Mouse (Mus musculus) left cerebral cortex, adult 2 months (tissue): Measurements from ENCODE around the gene F3. TPM values are rescaled to one million over a fixed set of nuclear protein-coding genes. Genes with fewer than 3 reads are reported as not detected.
A peak's percentile ranks its signal among the peaks of the same experiment; 100 is the strongest.
"Not testable (repeated sequence)": the region's sequence is repeated elsewhere in the genome, so short reads cannot be mapped to it uniquely, and the experiment has no call there.

Experiments
- DNase-seq, 2 experiments: peaks; one replicate each; pipeline ENCODE4 v3.0.0; 2021 to 2022; ENCODE audit warnings: low spot score in 2 of 2, mixed read lengths in 1 of 2; ENCODE audit errors: extremely low spot score in 1 of 2
- H3K27ac ChIP-seq: fragments of 200-600 bp; 2 replicates; pipeline ENCODE4 v1.8.1; 2022
- H3K4me3 ChIP-seq: fragments of 200-600 bp; 2 replicates; pipeline ENCODE4 v1.8.1; 2022
- CTCF ChIP-seq: fragments of 200-600 bp; IDR thresholded peaks from 2 replicates; pipeline ENCODE4 v1.8.1; 2022; ENCODE audit warnings: antibody characterized with exemption, mild to moderate bottlenecking, moderate library complexity
- intact Hi-C: fragments of 180-260 bp; cut with DNase I; formaldehyde crosslinking; loops from one replicate; pipeline ENCODE4 v1.15.1; 2025
- total RNA-seq, 2 experiments: library from RNA; stranded (reverse); gene quantifications; 2 replicates each; pipeline ENCODE4 v1.2.3; 2021

Gene F3
- total RNA-seq, 2 experiments from 2014 or later, result 49.4 to 61.8 TPM

DNA sequence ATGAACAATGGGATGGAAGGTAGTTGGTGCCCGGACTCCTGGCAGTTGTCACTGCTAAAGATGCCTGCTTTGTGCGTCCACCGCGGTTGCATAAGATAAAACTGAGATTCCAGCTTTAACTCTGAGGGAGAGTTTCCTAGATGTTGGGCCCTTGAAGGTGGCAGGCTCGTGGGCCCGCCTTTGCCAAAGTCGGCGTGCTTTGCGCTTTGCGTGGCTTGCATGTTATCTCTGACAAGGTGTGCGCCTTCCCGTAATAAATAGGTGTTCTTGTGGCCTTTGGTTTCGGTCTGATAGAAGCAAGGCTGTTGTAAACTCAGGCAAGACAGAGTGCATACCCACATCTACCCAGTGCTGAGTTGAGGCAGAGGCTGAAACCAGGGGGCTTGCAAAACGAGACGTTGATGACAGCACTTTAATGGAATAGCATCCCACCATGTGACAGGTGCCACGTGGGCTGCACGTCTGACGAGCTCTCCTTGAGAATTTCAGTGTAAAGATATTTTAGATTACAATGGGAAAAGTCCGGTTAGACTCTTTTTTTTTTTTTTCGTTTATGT lies 709 bp downstream of the F3 start:
- peak overlapping the region; percentile 88 for H3K27ac ChIP-seq
- DNase-seq, result peak in 1 of 2 experiments; percentile 39
- intact Hi-C loops, result loop anchor here (1.0 to 10.0 kb wide), 2 partner anchors 88 to 419 kb away; no protein-coding TSS in a partner anchor
- no peak for TF ChIP-seq CTCF
- peak overlapping the region; percentile 79 for H3K4me3 ChIP-seq

DNA sequence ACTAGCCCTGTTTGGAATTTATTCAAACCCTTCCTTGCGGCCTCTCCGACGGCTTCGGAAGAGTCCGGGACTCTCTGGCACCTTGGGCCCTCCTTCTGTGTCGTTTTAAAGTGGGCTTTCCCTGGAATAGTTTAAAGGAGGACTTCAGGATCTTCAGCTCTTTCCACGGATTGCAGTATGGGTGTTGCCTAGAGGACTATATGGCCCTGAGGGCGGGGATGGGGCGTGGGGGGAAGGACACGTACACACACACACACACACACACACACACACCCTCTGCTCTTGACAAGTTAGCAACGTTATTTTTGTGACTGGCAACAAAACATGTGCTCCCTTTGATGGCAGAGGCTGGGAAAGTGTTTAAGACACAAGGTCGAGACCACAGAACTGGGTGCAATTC lies 1.2 kb downstream of the F3 start:
- intact Hi-C loops, result loop anchor here (10.0 kb wide), 1 partner anchor 420 kb away; no protein-coding TSS in a partner anchor
- Histone ChIP-seq H3K27ac (no peak overlapping the region), H3K4me3 (peak overlapping the region; percentile 79)
- no peak for TF ChIP-seq CTCF
- no peak for DNase-seq

DNA sequence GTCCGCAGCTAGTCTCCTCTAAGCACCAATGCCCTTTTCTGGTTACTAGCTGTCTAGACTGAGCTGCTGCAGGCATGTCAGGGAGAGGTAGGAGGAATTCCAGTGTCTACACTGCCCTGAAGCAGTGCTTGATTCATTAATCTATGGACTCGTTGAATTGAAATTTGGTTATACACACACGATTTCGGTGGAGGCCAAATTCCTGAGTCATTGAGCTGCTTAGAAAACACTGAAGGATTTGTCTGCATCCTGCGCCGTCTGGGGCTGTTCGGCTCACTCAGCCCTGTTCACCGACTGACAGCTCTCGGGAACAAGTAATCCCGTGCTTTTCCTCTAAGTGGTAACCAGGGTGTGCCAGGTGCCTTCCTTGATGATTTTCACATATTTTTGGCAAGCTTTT lies 2.3 kb downstream of the F3 start:
- Histone ChIP-seq H3K4me3 (peak overlapping the region; percentile 26), H3K27ac (peak overlapping the region; percentile 6; the same call in 1 of the 2 replicates)
- no peak for TF ChIP-seq CTCF
- DNase-seq, result no peak
- intact Hi-C loops, result loop anchor here (10.0 kb wide), 1 partner anchor 421 kb away; no protein-coding TSS in a partner anchor

DNA sequence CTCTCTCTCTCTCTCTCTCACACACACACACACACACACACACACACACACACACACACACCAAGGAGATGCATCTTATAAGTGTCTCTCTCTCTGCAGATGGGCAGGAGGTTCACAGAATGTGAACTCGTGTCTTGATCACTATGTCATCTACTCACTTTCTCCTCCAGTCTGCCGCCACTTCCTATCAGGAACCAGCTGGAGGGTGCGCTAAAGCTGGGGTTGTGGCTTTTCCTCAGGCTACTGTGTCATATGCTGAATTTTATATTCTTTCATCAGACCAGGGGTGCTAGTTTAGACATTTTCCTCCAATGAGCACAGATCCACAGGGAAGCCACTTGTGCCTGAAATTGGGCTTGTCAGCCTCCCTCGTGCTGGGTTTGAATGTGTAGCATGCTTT lies 6.3 kb downstream of the F3 start:
- Histone ChIP-seq H3K4me3 (no peak overlapping the region), H3K27ac (no peak overlapping the region)
- intact Hi-C loops, result loop anchor here (10.0 kb wide), 1 partner anchor 425 kb away; no protein-coding TSS in a partner anchor
- no peak for TF ChIP-seq CTCF
- DNase-seq, result no peak

DNA sequence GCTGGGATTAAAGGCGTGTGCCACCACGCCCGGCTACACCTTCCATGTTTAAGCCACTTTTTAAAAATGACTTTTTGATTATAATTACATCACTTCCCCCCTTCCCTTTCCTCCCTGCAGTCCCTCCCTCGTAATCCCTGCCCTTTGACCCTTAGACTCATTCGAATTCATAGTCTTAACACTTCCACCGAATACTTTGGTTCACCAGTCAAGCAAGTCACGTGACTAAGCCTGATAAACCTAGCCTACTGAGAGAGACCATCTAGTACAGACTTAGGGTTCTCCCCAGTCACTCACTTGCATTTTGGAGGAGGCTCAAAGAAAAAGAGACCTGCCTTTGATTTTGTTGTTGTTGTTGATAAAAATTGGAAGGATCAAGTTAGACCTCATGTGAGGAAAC lies 12.2 kb downstream of the F3 start:
- DNase-seq, result no peak
- intact Hi-C loops, result no loop called here
- TF ChIP-seq CTCF, result no peak
- Histone ChIP-seq H3K27ac (peak overlapping the region; percentile 63; the same call in 1 of the 2 replicates), H3K4me3 (no peak overlapping the region)

DNA sequence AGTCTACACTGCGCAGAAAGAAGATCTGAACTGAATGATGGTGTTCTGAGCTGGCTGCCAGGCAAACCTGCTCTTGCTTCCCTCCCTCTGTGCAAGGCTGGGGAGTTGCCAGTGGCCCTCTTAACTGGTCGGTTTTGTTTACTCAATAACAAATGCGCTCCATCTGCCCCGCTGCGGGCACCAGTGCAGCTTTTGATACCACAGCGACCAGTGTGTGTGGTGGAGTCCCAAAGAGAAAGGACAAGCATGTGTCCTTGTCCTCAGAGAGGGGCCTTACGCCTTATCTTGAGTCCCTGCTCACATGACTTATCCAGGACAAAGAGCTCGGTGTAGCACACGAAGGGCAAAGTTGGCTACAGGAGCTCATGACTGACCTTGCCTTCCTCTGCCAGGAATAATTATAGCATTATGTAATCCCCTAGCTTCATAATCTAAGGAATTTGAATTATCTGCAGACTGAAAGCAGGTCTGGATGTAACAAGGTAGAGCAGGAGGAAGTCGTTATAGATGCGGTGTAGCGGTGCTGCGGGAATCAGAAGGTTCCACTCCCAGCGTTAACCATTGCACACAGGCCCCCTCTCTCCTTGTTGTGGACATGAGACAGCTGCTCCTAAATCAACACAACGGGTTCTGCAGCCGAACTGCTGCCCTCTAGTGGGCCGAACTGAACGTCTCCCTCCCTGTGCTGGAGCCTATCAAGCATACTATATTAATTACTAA lies 12.8 kb downstream of the F3 start:
- TF ChIP-seq CTCF, result peak; percentile 90
- H3K4me3 ChIP-seq, result no peak overlapping the region
- intact Hi-C loops, result loop anchor here (1.0 to 2.0 kb wide), 3 partner anchors 100 to 195 kb away; no protein-coding TSS in a partner anchor
- peak overlapping the region; percentile 63 for H3K27ac ChIP-seq
- peak; percentile 80 to 85 for DNase-seq

DNA sequence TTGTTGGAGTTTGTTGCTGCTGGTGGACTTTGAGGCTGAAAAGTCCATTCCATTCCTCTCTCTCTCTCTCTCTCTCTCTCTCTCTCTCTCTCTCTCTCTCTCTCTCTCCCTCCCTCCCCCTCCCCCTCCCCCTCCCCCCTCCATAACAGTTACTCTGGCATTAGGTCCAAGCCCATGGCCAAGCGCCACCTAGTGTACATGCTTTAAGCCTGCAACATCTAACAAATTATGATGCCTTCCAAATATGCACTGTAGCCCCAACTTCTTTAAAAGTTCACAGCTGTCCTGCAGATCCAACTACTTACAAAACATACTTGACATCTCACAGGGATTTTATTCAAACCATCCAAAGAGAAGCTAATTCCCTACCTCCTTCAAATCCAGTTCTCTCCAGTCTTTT lies 14.1 kb downstream of the F3 start:
- intact Hi-C loops, result loop anchor here (1.0 to 2.0 kb wide), 3 partner anchors 189 to 201 kb away; no protein-coding TSS in a partner anchor
- DNase-seq, result no peak
- H3K4me3 ChIP-seq, result no peak overlapping the region
- no peak overlapping the region for H3K27ac ChIP-seq
- TF ChIP-seq CTCF, result peak; percentile 50

DNA sequence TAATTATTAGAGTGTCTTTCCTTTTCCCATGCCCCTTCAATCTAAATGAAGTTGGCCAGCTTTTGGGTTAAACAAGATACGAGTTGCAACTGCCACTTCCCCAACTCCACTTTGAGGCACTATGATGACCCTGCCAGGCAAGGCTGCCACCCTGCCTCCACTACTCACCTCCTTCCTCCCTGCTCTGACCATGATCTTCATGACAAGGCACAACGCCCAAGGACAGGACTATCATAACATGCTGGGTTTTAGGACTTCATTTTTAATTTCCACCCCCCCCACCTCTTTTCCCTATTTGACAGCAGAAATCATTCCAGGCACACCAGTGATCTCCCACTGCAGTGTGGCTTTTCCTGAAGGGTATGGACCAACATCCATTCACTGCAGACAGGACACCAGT lies 14.6 kb downstream of the F3 start:
- DNase-seq, result no peak
- intact Hi-C loops, result loop anchor here (1.0 to 2.0 kb wide), 3 partner anchors 189 to 202 kb away; no protein-coding TSS in a partner anchor
- Histone ChIP-seq H3K4me3 (no peak overlapping the region), H3K27ac (no peak overlapping the region)
- TF ChIP-seq CTCF, result no peak

DNA sequence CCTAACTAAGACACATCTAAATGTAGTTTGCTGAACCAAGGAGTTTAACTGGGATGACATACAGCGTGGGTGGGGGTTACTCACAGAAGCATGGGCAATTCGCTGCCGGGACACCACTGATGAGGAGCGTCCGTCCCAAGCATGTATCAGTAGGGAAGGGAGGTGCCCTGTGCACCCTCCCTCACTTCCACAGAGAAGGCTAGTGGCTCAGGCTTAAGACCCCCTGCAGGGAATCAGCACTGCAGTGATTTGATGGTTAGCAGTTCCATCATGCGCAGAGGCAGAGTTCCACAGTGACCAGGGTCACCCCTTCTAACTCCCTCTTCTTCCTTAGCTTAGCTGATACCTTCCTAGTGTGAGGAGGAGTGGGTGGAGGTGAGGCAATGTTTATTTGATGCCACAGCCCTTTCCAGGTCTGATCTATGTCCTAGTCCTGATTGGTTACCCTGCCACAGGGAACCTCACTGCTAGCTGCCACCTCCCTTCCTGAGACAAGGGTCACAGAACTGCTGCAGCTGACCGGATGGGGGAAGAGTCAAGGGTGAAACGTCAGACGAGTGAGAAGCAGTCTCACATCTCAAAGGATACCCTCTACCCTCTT lies 15.5 kb downstream of the F3 start:
- no peak for DNase-seq
- H3K27ac ChIP-seq, result no peak overlapping the region
- no peak for TF ChIP-seq CTCF
- intact Hi-C loops, result no loop called here
- H3K4me3 ChIP-seq, result no peak overlapping the region

DNA sequence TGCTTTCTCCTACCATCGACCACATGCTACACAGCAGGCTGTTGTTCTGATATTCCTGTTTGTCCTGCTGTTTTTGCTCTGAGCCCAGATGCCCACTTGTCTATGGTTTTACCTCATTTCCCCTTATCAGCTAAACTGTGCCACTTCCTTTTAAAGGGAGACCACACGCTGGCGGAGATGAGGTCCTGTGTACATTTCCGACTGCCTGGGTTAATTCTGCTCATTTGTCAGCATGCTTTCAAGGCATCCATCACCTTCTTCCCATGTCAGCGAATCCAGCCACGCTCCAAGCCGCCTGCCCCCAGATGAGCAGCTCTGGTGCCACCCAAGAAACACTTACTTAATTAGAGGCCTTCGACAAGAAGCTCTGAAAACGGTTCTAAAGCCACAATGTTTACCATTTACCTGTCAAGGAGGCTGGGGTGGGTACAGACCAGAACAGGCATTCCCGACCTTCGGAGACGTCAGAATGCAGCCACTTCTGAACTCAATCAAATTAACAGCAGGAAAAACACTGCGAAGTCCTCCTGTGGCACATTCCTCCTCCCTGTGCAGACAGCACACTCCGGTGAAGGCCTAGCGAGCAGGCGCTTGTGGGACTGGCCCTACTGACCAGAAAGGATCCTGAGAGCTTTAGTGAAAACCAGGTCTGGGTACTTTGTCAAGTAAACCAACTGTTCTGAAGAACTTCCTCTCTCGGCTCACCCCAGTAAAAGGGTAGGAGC lies 16.3 kb downstream of the F3 start:
- no peak overlapping the region for H3K27ac ChIP-seq
- TF ChIP-seq CTCF, result no peak
- intact Hi-C loops, result no loop called here
- no peak for DNase-seq
- no peak overlapping the region for H3K4me3 ChIP-seq

DNA sequence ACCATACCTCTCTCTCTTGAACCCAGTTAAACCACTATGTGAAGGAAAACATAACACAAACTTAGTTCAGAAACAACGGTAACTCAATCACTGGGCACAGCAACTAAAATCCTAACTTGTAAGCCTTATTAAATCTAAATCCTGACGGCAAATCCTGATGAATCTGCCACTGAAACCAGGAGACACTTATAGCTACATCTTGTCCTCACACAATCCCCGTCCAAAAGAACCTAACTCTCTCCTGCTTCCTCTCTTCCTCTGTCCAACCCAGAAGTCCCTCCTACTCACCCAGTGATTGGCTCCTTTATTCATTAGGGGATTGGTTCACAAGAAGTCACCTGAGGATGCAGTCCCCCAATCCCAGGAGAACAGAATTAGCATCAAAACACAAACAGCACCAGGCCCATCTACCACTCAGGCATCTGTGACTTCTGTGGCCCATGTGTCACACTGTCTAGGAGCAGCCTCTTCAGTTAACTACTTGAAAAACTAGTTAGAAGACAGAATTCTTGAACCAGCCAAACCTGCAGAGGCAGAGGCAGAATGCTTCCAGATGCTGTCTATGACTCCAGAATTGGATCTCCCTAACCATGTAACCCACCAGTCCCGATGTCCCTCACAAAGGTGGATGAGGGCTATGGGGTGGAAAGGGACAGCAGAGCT lies 18.0 kb downstream of the F3 start:
- DNase-seq, H3K27ac ChIP-seq, H3K4me3 ChIP-seq, intact Hi-C loops: not testable (repeated sequence)

DNA sequence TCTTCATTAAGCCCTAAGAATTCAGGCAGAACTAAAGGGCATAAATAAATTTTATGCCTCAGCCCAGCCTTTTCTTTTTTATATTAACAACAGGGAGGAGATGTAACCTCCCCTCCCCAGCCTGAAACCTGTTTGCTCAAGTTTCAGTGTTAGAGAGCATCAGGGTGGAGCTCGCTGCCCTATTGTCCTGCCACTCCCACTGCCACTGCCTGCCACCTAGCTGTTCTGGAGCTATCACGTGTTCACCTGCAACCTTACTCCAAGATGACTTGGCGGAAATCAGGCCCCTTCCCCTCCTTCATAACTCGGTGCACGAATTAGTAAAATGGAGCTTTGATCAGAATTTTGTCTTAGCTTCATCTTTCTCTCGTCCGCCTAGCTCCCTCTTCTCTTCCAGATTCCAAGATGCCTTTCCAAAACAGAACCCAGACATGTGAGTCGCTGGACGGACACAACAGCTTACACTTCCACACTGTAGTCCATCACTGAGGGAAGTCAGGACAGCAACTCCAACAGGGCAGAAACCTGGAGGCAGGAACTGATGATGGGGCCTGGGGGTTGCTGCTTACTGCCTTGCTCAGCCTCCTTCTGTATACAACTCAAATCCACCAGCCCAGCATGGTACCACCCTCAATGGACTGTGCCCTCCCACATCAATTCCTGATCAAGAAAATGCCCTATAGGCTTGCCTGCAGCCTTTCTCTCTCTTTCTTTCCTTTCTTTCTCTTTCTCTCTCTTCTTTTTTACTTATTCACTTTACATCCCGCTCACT lies 31.2 kb downstream of the F3 start:
- H3K4me3 ChIP-seq, intact Hi-C loops, DNase-seq, H3K27ac ChIP-seq: not testable (repeated sequence)
